Mouse (Mus musculus) intestine, embryonic 15.5 days (tissue): ENCODE measurements at regions not wholly inside any gene's neighbourhood (a gene's known extent, or its start where the extent isn't known, plus 50 kb on each side); places are given as distances from the start of the nearest gene placed in this dataset.
A peak's percentile ranks its signal among the peaks of the same experiment; 100 is the strongest.

ENCODE experiments used
- ATAC-seq: fragments of 200-750 bp; cut with Nextera tagmentation; 2 replicates; pipeline ENCODE4 v1.8.0; 2017; ENCODE audit warnings: moderate TSS enrichment, moderate library complexity
- H3K27ac ChIP-seq: fragments of 300-500 bp; sonication (generic); 2 replicates; pipeline ENCODE4 v1.5.1; 2015; ENCODE audit warnings: mild to moderate bottlenecking, inconsistent platforms
- H3K27me3 ChIP-seq: fragments of 300-500 bp; sonication (generic); replicated peaks from 2 replicates; pipeline ENCODE4 v1.6.1; 2015; ENCODE audit warnings: inconsistent platforms
- H3K36me3 ChIP-seq: fragments of 300-500 bp; sonication (generic); 2 replicates; pipeline ENCODE4 v1.6.1; 2015; ENCODE audit warnings: inconsistent platforms
- H3K4me1 ChIP-seq: fragments of 300-500 bp; sonication (generic); replicated peaks from 2 replicates; pipeline ENCODE4 v1.6.1; 2015; ENCODE audit warnings: inconsistent platforms
- H3K4me2 ChIP-seq: fragments of 300-500 bp; sonication (generic); replicated peaks from 2 replicates; pipeline ENCODE4 v1.6.1; 2015; ENCODE audit warnings: mild to moderate bottlenecking, inconsistent platforms
- H3K4me3 ChIP-seq: fragments of 300-500 bp; sonication (generic); replicated peaks from 2 replicates; pipeline ENCODE4 v1.5.1; 2015; ENCODE audit warnings: inconsistent platforms
- H3K9ac ChIP-seq: fragments of 300-500 bp; sonication (generic); 2 replicates; pipeline ENCODE4 v1.6.1; 2015; ENCODE audit warnings: inconsistent platforms
- H3K9me3 ChIP-seq: fragments of 300-500 bp; sonication (generic); 2 replicates; pipeline ENCODE4 v1.6.1; 2016; ENCODE audit warnings: inconsistent platforms
- WGBS: fragments of 180-500 bp; shearing (Covaris S2); methylation state at CpG from one replicate; pipeline ENCODE4 v1.1.7; 2015; 5-methylcytosine and 5-hydroxymethylcytosine counted together

DNA sequence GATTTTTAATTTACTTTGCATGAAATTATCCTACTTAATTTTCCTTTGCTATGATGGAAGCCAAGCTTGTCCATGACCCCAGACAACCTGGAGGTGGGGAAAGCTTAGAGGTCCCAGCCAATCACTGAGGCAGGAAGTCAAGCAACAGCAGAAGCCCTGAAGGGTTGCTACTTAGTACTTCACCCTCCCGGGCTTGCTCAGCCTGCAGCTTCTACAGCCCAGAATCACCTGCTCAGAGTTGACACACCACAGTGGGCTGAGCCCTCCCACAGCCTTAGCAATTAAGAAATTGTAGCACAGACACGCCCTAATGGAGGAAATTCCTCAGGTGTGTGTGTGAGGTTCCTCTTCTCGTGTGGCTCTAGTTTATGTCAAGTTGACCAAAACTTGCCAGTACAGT lies 209.9 kb upstream of the Hs6st1 start:
- H3K27me3 ChIP-seq, result no peaks in the 10 kb centered on the region
- H3K36me3 ChIP-seq, result no peaks in the 10 kb centered on the region
- H3K4me2 ChIP-seq, result no peak overlapping the region
- H3K9ac ChIP-seq, result no peak overlapping the region
- no peaks in the 10 kb centered on the region for H3K4me1 ChIP-seq
- no peak overlapping the region for H3K27ac ChIP-seq
- 49% methylated on average over 3 of the region's 3 CpGs for WGBS
- peak; percentile 68 for ATAC-seq
- no peak overlapping the region for H3K4me3 ChIP-seq
- H3K9me3 ChIP-seq, result no peaks in the 10 kb centered on the region

DNA sequence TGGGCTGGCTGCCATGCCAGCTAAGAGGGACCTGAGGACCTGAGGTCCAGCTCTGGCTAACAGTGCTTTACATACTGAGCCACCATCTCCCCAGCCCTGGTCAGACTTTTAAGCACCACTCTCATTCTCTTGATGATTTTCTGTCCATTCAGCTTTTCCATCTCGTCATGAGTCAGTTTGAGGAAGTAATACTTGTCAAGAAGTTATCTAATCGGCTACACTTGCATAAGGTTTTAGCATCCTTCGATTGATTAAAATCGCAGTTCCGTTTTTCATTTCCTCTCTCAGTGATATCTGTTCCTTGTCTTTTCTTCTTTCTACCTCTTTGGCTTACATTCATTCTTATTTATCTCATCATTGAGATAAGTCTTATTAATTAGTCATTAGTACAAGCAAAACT lies 207.4 kb upstream of the Hs6st1 start:
- Histone ChIP-seq H3K4me2 (no peak overlapping the region), H3K27me3 (no peaks in the 10 kb centered on the region), H3K27ac (no peak overlapping the region), H3K4me3 (no peak overlapping the region), H3K9me3 (no peaks in the 10 kb centered on the region), H3K9ac (no peak overlapping the region), H3K36me3 (no peaks in the 10 kb centered on the region), H3K4me1 (no peaks in the 10 kb centered on the region)
- no peak for ATAC-seq
- 87% methylated on average over 5 of the region's 5 CpGs for WGBS

GRCm38 (mm10) chr1:35862196-35862595 lies 206.0 kb upstream of the Hs6st1 start:
- no peaks in the 10 kb centered on the region for H3K27me3 ChIP-seq
- H3K4me1 ChIP-seq, result no peaks in the 10 kb centered on the region
- H3K9me3 ChIP-seq, result no peaks in the 10 kb centered on the region
- 75% methylated on average over 5 of the region's 5 CpGs for WGBS
- H3K36me3 ChIP-seq, result no peaks in the 10 kb centered on the region
- no peak for ATAC-seq
- no peak overlapping the region for H3K9ac ChIP-seq
- no peak overlapping the region for H3K4me3 ChIP-seq
- H3K27ac ChIP-seq, result no peak overlapping the region
- H3K4me2 ChIP-seq, result no peak overlapping the region

DNA sequence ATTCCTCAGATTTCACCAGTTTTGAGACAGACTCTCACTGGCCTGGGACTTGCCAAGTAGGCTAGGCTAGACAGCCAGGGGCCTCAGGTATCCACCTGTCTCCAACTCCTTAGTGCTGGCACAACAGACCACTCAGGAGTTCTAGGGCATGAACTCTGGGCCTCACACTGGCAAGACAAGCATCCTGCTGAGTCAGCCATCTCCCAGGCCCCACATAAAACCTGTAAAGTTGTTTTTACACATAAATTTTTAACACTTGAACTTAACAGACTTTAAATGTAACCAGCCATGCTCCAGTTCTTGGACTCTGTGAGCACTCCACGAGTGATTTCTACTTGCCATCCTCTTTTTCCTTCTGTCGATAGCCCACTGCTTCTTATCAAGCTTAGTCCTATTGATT lies 205.5 kb upstream of the Hs6st1 start:
- Histone ChIP-seq H3K27me3 (no peaks in the 10 kb centered on the region), H3K36me3 (no peaks in the 10 kb centered on the region), H3K4me3 (no peak overlapping the region), H3K27ac (no peak overlapping the region), H3K4me1 (no peaks in the 10 kb centered on the region), H3K4me2 (no peak overlapping the region), H3K9ac (no peak overlapping the region), H3K9me3 (no peaks in the 10 kb centered on the region)
- WGBS, result 71% methylated on average over 2 of the region's 2 CpGs
- no peak for ATAC-seq

GRCm38 (mm10) chr1:35864246-35864645 lies 204.0 kb upstream of the Hs6st1 start:
- Histone ChIP-seq H3K4me3 (no peak overlapping the region), H3K27ac (no peak overlapping the region), H3K9ac (no peak overlapping the region), H3K27me3 (no peaks in the 10 kb centered on the region), H3K4me1 (no peaks in the 10 kb centered on the region), H3K9me3 (no peaks in the 10 kb centered on the region), H3K4me2 (no peak overlapping the region), H3K36me3 (no peaks in the 10 kb centered on the region)
- WGBS, result 90% methylated on average over 9 of the region's 9 CpGs
- ATAC-seq, result no peak

DNA sequence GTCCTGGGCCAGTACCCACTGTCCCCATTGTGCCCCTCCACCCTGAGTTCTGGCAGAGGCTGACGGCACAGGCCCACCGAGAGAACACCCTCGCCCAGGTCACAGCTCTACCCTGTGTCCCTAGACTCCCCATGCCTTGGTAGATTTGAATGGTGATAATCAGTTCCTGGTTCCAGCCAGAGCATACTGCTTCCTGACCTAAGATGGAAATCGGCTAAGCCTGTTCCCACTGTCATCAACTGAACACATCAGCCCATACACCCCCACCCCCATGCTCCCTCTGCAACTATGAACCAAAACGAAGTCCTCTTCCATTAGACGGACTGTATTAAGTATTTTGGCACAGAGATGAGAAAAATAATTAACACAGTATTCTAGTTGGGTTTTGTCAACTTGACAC lies 202.9 kb upstream of the Hs6st1 start:
- Histone ChIP-seq H3K27me3 (no peaks in the 10 kb centered on the region), H3K9ac (no peak overlapping the region), H3K4me2 (no peak overlapping the region), H3K4me3 (no peak overlapping the region), H3K27ac (no peak overlapping the region), H3K4me1 (peaks cover 4% of the 10 kb centered on the region; the same call in 1 of the 2 replicates), H3K9me3 (no peaks in the 10 kb centered on the region), H3K36me3 (no peaks in the 10 kb centered on the region)
- ATAC-seq, result no peak
- WGBS, result 89% methylated on average over 6 of the region's 6 CpGs

DNA sequence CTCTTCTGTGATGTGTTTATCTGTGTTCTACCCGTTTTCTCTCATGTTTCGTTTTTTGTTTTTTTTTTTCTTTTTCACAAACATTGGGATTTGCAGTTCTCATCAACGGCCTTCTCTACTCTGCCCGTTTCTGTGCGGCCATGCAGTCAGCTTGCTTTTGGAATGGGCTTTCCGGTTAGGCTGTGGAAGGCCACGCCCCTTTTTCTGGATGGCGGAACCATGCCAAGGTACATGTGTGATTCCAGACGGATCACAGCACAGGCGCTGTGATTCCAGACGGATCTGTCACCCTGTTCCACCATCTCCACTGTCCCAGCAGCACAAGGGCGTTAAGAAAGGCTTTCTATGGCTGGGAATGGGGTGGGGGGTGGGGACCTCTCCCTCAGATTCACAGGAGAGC lies 201.6 kb upstream of the Hs6st1 start:
- Histone ChIP-seq H3K27ac (no peak overlapping the region), H3K4me1 (peaks cover 4% of the 10 kb centered on the region; the same call in 1 of the 2 replicates), H3K36me3 (no peaks in the 10 kb centered on the region), H3K9ac (no peak overlapping the region), H3K9me3 (no peaks in the 10 kb centered on the region), H3K27me3 (no peaks in the 10 kb centered on the region), H3K4me3 (no peak overlapping the region), H3K4me2 (no peak overlapping the region)
- WGBS, result 81% methylated on average over 12 of the region's 12 CpGs
- no peak for ATAC-seq

- Histone ChIP-seq H3K27ac (no peak overlapping the region), H3K4me1 (peaks cover 4% of the 10 kb centered on the region; the same call in 1 of the 2 replicates), H3K4me3 (no peak overlapping the region), H3K9ac (no peak overlapping the region), H3K9me3 (no peaks in the 10 kb centered on the region), H3K36me3 (no peaks in the 10 kb centered on the region), H3K4me2 (no peak overlapping the region), H3K27me3 (no peaks in the 10 kb centered on the region)
- WGBS, result 55% methylated on average over 17 of the region's 17 CpGs
- no peak for ATAC-seq
Measured at GRCm38 (mm10) chr1:35869381-35870143, 198.6 kb upstream of the Hs6st1 start.

GRCm38 (mm10) chr1:35870144-35870827 lies 197.9 kb upstream of the Hs6st1 start:
- Histone ChIP-seq H3K27ac (no peak overlapping the region), H3K4me2 (no peak overlapping the region), H3K4me3 (no peak overlapping the region), H3K4me1 (peaks cover 6% of the 10 kb centered on the region), H3K27me3 (no peaks in the 10 kb centered on the region), H3K36me3 (no peaks in the 10 kb centered on the region), H3K9ac (no peak overlapping the region), H3K9me3 (no peaks in the 10 kb centered on the region)
- 85% methylated on average over 9 of the region's 9 CpGs for WGBS
- no peak for ATAC-seq

DNA sequence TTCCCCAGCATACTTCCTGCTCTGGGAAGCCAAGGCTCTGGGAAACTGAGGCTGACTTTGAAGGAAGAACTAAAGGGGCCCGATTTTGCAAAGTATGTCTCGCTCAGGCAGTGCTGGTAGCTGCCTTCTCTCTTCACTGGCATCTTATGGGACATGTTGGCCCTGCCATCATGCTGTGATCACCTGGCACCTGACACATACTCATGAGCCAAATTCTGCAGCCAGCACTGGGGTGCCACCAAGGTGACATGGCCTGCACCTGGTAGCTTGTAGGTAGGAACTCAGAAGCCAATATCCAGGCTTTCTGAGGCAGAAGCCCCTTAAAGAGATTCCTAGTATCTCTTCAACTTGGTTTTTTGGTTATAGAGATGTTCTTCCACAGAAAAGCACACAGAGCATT lies 195.2 kb upstream of the Hs6st1 start:
- WGBS, result 89% methylated on average over 2 of the region's 2 CpGs
- H3K27me3 ChIP-seq, result no peaks in the 10 kb centered on the region
- no peaks in the 10 kb centered on the region for H3K9me3 ChIP-seq
- no peak overlapping the region for H3K4me3 ChIP-seq
- no peak for ATAC-seq
- H3K9ac ChIP-seq, result no peak overlapping the region
- no peaks in the 10 kb centered on the region for H3K36me3 ChIP-seq
- H3K27ac ChIP-seq, result no peak overlapping the region
- peaks cover 14% of the 10 kb centered on the region for H3K4me1 ChIP-seq
- no peak overlapping the region for H3K4me2 ChIP-seq

DNA sequence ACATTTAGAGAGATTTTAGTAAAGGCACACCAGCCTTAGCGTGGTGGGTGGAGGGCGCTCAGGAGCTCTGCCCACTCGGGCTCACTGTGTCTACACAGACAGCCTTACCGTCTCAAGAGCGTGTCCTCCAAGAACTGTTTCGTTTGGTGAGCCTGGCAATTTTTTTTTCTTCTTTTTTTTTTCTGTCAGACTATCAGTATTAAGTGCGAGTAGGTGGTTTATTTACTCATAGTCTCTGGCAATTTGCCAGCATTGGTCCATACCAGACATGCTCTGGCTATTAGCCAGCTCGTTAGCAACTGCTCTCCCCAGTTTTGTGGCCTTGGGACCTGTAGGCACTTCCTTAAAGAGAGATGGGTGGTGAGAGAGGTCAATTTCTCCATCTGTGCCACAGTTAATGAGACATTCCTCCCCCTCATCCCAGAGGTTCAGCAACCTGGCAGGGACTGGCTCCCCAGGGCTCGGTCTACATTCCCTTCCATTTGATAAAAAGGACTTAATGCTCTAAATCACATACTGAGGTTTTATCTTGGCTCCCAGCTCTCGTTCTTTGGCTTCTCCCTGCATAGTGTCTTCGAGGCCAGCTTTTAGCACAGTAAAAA lies 192.9 kb upstream of the Hs6st1 start:
- no peak overlapping the region for H3K9ac ChIP-seq
- H3K27me3 ChIP-seq, result no peaks in the 10 kb centered on the region
- no peaks in the 10 kb centered on the region for H3K9me3 ChIP-seq
- WGBS, result 38% methylated on average over 11 of the region's 11 CpGs
- ATAC-seq, result peak; percentile 49; the same call in 1 of the 2 replicates
- H3K4me3 ChIP-seq, result no peak overlapping the region
- peaks cover 11% of the 10 kb centered on the region; the same call in 1 of the 2 replicates for H3K4me1 ChIP-seq
- no peaks in the 10 kb centered on the region for H3K36me3 ChIP-seq
- H3K4me2 ChIP-seq, result no peak overlapping the region
- H3K27ac ChIP-seq, result 0 out of 2 replicates have a peak overlapping the region, but pooled peaks have one; percentile 6

GRCm38 (mm10) chr1:35878426-35878825 lies 189.8 kb upstream of the Hs6st1 start:
- ATAC-seq, result no peak
- Histone ChIP-seq H3K9ac (no peak overlapping the region), H3K27ac (no peak overlapping the region), H3K4me2 (no peak overlapping the region), H3K4me1 (peaks cover 11% of the 10 kb centered on the region; the same call in 1 of the 2 replicates), H3K36me3 (no peaks in the 10 kb centered on the region), H3K9me3 (no peaks in the 10 kb centered on the region), H3K4me3 (no peak overlapping the region), H3K27me3 (no peaks in the 10 kb centered on the region)
- WGBS, result 86% methylated on average over 4 of the region's 4 CpGs
